Mouse (Mus musculus) testis, adult 10 weeks (tissue): ENCODE results near the gene Lonp1. TPM values are rescaled to one million over a fixed set of nuclear protein-coding genes. Genes with fewer than 3 reads are reported as not detected.

ENCODE experiments used
- polyA plus RNA-seq: library from polyadenylated mRNA; stranded (reverse); fragments of 350-450 nt; fragmentation: Illumina TruSeq; extraction: RNeasy Lipid Tissue Mini Kit (QIAGEN cat#74804); gene quantifications from one replicate; pipeline ENCODE4 v1.2.3, GENCODE M21; 2014; ENCODE audit warnings: low read depth, low replicate concordance

The Lonp1 gene
- polyA plus RNA-seq, result 1.8 TPM

DNA sequence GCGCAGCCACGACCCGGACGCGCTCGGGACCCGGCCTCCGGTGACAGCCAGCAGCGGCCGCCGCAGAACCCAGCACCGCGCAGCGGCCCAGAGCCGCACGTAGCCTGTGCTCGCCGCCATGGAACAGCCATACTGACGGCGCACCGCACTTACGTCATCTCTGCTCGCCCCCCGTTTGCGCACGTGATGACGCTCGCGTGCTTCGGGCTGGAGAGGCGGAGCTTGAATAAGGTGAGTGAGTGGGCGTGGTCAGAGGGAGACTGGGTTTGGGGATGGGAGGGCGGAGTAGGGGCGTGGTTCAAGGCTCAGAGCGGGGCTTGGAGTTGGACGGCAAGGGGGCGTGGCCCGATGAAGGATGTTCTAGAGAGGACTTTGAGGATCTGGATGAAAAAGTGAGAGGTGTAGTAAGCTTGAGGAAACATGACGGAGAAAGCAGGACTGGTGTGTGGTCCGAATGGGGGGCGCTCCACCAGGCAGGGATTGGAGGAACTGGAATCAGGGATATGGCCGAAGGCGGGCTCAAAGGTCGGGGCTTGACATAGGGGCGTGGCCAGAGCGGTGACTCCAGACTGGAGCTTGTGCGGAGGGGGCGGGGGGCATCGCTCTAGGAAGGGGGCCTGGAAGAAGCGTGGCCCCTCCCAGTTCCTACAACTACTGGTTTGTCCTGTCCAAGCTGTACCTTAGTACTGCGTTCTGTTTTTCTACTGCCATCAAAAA, at the start of gene Lonp1:
Gene Lonp1 (minus strand): TSS at position 134 of the 717 bp plus-strand sequence.

DNA sequence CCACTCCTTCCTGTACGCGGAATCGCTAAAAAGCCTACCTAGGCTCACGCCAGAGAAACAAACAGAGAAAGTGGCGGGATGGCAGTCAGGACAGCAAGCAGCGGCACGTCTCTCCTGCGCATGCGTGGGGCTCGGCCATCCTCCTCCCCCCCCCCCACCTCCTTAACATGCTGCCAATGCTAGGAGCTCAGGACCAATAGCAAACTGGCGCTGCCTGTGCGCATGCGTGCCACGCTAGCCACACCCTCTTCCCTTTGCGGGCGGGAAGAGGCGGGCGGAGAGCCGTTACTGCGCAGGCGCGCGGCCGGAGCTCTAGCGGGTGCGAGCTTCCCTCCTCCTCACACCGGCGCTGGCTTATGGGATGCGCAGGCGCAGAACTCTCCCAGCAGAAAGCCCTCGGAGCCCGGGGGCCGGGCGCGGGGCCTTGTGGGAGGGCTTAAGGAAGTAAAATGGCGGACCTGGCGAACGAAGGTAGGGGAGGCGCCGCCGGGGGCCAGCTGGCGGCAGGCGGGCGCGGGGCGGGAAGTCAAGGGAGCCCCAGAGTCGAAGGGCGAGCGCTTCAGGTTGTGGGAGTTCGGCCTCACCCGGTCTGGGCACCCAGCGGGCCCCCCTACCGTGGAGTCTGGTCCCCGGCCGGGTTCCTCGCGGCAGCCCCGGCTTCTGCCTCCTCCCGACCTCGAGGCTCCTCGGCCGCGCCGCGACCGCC, 46.4 kb upstream of the Lonp1 start, which contains the start of gene Ranbp3:
Gene Ranbp3 (plus strand): TSS at position 354 of the 706 bp plus-strand sequence.

DNA sequence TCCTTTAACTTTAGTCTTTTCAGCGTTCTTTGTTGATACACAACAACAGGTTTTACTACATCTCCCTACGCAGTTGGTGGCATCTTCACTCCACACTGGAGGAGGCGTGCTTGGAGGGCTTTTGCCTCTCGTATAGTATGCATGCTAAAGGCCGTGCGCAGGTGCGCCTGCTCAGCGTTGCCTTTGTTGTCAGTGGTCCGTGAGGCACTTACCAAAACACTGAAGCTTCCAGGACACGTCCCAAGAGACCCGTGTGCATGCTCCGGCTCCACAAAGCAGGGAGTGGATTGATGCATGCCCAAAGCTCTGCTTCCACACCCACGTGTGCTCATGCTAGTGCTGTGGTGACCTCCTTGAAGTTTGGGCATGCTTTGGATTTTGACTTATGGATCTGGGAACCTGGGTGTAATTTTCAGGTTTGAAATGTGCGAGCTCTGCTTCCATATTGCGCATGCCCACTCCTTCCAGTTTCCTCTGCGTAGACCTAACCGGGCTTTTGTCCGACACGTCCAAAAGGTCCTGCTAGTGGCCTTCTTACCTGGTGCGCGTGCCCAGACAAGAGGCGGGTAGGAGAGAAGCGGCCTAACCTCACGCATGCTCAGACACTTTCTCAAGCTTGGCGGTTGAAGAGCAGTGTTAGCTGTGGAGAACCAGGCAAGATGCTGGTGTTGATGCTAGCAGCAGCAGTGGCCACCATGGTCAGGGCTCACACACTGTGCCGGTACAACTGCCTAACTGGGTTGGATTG, 1.0 kb upstream of the Lonp1 start, which contains the start of gene Catsperd:
Gene Catsperd (plus strand): TSS at position 614 of the 748 bp plus-strand sequence.

DNA sequence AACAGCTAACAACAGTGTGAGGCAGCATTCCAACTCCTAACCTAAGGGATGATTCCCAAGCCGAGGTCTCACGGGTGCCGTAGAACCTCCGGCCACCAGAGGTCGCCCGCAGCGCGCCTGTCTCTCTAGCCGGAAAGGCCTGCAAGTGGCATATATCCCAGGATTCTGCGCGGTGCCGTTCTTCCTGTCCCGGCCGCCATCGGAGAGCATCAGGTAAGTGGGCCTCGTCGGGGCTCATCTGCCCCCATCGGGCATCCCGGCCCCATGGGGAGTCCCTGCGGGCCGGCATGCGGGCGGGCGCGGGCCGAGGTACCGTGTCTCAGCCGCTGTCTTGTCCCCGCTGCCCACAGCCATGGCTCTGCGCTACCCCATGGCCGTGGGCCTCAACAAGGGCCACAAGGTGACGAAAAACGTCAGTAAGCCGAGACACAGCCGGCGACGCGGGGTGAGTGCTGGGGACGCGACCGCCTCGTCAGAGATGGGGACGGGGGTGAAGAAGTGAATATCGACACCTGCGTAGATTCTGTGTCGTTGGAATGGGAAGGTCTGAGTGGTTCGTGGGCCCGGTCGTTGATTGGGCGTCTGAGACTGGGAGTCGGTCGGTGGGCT, 13.3 kb downstream of the Lonp1 start, which contains the start of gene Rpl36:
Gene Rpl36 (plus strand): TSS at position 181 of the 609 bp plus-strand sequence.

DNA sequence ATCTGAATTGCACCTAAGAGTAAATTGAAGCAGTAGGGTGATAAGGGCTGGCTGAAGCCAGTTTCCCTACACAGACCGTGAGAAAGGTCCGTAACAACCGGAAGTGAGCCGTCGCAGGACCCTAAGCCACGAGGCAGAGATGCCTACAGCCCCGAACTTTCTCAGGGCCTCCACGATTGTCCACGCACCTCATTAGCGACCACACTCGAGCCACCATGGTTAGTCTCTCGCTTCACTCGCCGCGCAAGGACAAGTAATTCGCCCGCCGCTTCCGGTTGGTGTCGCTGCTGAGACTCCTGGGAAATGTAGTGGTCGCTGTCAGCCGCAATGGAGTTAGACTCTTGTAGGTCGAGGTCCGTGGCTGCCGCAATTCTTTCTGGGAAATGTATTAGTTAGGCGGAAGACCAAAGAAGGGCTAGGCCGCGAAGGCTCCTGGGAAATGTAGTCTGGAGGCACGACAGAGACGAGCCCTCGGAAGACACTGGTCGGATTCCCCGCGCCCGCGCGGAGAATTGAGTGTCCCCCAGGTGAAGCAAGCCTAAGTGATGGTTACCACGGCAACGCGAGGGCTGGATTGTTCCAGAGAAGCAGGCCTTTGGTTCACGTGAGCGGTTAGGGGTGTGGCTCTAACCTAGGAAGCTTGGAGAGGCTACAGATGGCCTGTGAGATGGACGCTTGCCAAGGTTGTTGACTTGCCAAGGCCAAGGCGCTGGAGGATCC, 17.1 kb downstream of the Lonp1 start, which contains the start of gene 2410015M20Rik:
Gene 2410015M20Rik (minus strand): TSS at position 320 of the 720 bp plus-strand sequence.

DNA sequence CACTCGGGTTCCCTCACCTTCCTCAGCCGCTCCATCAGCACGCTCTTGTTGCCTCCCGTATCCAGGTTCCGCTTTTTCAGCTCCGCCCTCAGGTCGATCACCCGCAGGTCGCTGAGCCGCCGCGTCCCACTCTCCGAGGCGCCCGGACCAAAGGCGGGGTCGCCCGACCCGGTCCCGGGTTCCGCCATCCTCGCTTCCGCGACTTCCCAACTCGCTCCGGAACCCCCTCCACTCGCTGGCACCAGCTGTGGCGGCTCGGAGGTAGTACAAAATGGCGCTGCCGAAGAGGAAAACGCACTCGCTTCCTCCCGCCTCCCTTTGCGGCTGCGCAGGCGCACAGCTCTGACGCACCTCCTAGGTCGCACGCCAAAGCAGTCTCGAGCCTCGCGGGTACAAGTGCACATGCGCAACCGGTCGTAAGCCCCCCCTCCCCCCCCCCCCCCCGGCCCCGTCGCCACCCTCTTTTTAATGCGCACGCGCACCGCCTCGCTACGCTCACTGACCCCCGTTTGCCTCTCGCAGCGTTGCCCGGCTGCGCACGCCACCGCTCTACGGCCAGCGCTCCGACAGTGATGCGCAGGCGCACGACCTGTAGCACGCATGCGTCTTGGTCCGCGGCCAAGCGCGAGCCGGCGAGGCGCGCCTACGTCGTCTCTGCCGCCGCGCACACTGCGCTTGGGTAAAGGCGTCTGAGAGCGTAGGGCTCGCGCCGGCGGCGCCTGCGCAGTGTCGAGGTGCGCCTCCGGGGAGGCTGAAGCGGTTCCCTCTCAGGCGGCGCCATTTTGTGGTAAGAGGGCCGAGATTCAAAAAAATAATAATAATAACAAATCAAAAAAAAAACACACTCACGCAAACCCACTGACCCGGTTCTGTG, 42.2 kb downstream of the Lonp1 start, which contains the start of the genes Safb2 and Safb:
Gene Safb2 (minus strand): TSS at position 329 of the 874 bp plus-strand sequence.
Gene Safb (plus strand): TSS at position 569 of the 874 bp plus-strand sequence.

Other genes with a start within 250 kb of the Lonp1 start
- gene Ptprs, start 150.4 kb downstream of the Lonp1 start, polyA plus RNA-seq, result 1.2 TPM
- gene Znrf4, start 114.5 kb downstream of the Lonp1 start, polyA plus RNA-seq, result 0.24 TPM
- 0.49 TPM for gene Gm20219, start 72.5 kb downstream of the Lonp1 start, polyA plus RNA-seq
- 33.5 TPM for gene Safb2, start 42.3 kb downstream of the Lonp1 start, polyA plus RNA-seq
- 12.3 TPM for gene Safb, start 42.1 kb downstream of the Lonp1 start, polyA plus RNA-seq
- gene 2410015M20Rik, start 17.1 kb downstream of the Lonp1 start, polyA plus RNA-seq, result 31.0 TPM
- gene Rpl36, start 13.5 kb downstream of the Lonp1 start, polyA plus RNA-seq, result not detected
- gene Catsperd, start 1.3 kb upstream of the Lonp1 start, polyA plus RNA-seq, result 111 TPM
- 4.0 TPM for gene Ranbp3, start 46.4 kb upstream of the Lonp1 start, polyA plus RNA-seq
- gene Ndufa11, start 90.9 kb upstream of the Lonp1 start, polyA plus RNA-seq, result not detected
- gene Vmac, start 91.1 kb upstream of the Lonp1 start, polyA plus RNA-seq, result 3.3 TPM
- gene Nrtn, start 130.6 kb upstream of the Lonp1 start, polyA plus RNA-seq, result not detected
- 1.3 TPM for gene Dus3l, start 137.9 kb upstream of the Lonp1 start, polyA plus RNA-seq
- not detected for gene Prr22, start 143.4 kb upstream of the Lonp1 start, polyA plus RNA-seq
- gene Rfx2, start 204.1 kb upstream of the Lonp1 start, polyA plus RNA-seq, result 13.6 TPM
- 42.7 TPM for gene Acsbg2, start 247.6 kb upstream of the Lonp1 start, polyA plus RNA-seq
- 44.1 TPM for gene 1700061G19Rik, start 248.6 kb upstream of the Lonp1 start, polyA plus RNA-seq